Mouse (Mus musculus) forebrain, embryonic 15.5 days (tissue): ENCODE results near the gene Kazn. TPM values are rescaled to one million over a fixed set of nuclear protein-coding genes. Genes with fewer than 3 reads are reported as not detected.
A peak's percentile ranks its signal among the peaks of the same experiment; 100 is the strongest.

Source experiments
- ATAC-seq: fragments of 200-750 bp; cut with Nextera tagmentation; replicated peaks from 2 replicates; pipeline ENCODE4 v1.8.0; 2017; ENCODE audit warnings: mild to moderate bottlenecking, moderate TSS enrichment, moderate library complexity
- H3K27ac ChIP-seq: fragments of 300-500 bp; sonication (generic); replicated peaks from 2 replicates; pipeline ENCODE4 v1.5.1; 2015; ENCODE audit warnings: mild to moderate bottlenecking, inconsistent platforms
- H3K27me3 ChIP-seq: fragments of 300-500 bp; sonication (generic); 2 replicates; pipeline ENCODE4 v1.6.1; 2015; ENCODE audit warnings: inconsistent platforms
- H3K36me3 ChIP-seq: fragments of 300-500 bp; sonication (generic); 2 replicates; pipeline ENCODE4 v1.6.1; 2015; ENCODE audit warnings: mild to moderate bottlenecking, inconsistent platforms
- H3K4me1 ChIP-seq: fragments of 300-500 bp; sonication (generic); 2 replicates; pipeline ENCODE4 v1.6.1; 2015; ENCODE audit warnings: inconsistent platforms
- H3K4me2 ChIP-seq: fragments of 300-500 bp; sonication (generic); replicated peaks from 2 replicates; pipeline ENCODE4 v1.6.1; 2015; ENCODE audit warnings: mild to moderate bottlenecking, inconsistent platforms
- H3K4me3 ChIP-seq: fragments of 300-500 bp; sonication (generic); 2 replicates; pipeline ENCODE4 v1.5.1; 2015; ENCODE audit warnings: mild to moderate bottlenecking, inconsistent platforms
- H3K9ac ChIP-seq: fragments of 300-500 bp; sonication (generic); replicated peaks from 2 replicates; pipeline ENCODE4 v1.6.1; 2015; ENCODE audit warnings: mild to moderate bottlenecking, inconsistent platforms
- H3K9me3 ChIP-seq: fragments of 300-500 bp; sonication (generic); 2 replicates; pipeline ENCODE4 v1.6.1; 2016; ENCODE audit warnings: inconsistent platforms
- WGBS: fragments of 180-500 bp; shearing (Covaris S2); methylation state at CpG from one replicate; pipeline ENCODE4 v1.1.7; 2015; ENCODE audit warnings: mixed read lengths; 5-methylcytosine and 5-hydroxymethylcytosine counted together
- polyA plus RNA-seq: library from polyadenylated mRNA; unstranded; fragments of >200 nt; fragmentation: Nextera tagmentation; extraction: Ambion mirVana; gene quantifications from 2 replicates; pipeline ENCODE4 v1.2.1, GENCODE M21; 2015

The Kazn gene
- polyA plus RNA-seq, 1 experiment from 2014 or later = 25.6 TPM

GRCm38 (mm10) chr4:142153526-142153925 is 85.7 kb downstream of the Kazn start:
- Histone ChIP-seq H3K4me2 (no peak overlapping the region), H3K4me1 (peaks cover 3% of the 10 kb centered on the region), H3K27ac (no peak overlapping the region), H3K4me3 (no peak overlapping the region), H3K9ac (no peak overlapping the region), H3K27me3 (no peaks in the 10 kb centered on the region), H3K9me3 (no peaks in the 10 kb centered on the region), H3K36me3 (0 out of 2 replicates have a peak, but pooled peaks cover 3% of the 10 kb centered on the region)
- WGBS = 6% methylated on average over 2 of the region's 2 CpGs
- peak; percentile 84 for ATAC-seq

GRCm38 (mm10) chr4:142152733-142153422 is 86.3 kb downstream of the Kazn start:
- WGBS = 77% methylated on average over 8 of the region's 8 CpGs
- no peak overlapping the region for H3K4me3 ChIP-seq
- peaks cover 3% of the 10 kb centered on the region for H3K4me1 ChIP-seq
- H3K9me3 ChIP-seq = no peaks in the 10 kb centered on the region
- no peak overlapping the region for H3K27ac ChIP-seq
- ATAC-seq = peak; percentile 33
- H3K27me3 ChIP-seq = no peaks in the 10 kb centered on the region
- no peak overlapping the region for H3K4me2 ChIP-seq
- peaks cover 5% of the 10 kb centered on the region; the same call in 1 of the 2 replicates for H3K36me3 ChIP-seq
- H3K9ac ChIP-seq = no peak overlapping the region

- Histone ChIP-seq H3K27me3 (no peaks in the 10 kb centered on the region), H3K9ac (no peak overlapping the region), H3K4me1 (peaks cover 3% of the 10 kb centered on the region), H3K9me3 (no peaks in the 10 kb centered on the region), H3K27ac (no peak overlapping the region), H3K36me3 (peaks cover 15% of the 10 kb centered on the region; the same call in 1 of the 2 replicates), H3K4me2 (no peak overlapping the region), H3K4me3 (no peak overlapping the region)
- ATAC-seq = no peak
- WGBS = 84% methylated on average over 2 of the region's 2 CpGs
These were observed 89.1 kb downstream of the Kazn start for GRCm38 (mm10) chr4:142150086-142150485.

GRCm38 (mm10) chr4:142149202-142149601 is 90.0 kb downstream of the Kazn start:
- ATAC-seq = no peak

GRCm38 (mm10) chr4:142147671-142148070 is 91.5 kb downstream of the Kazn start:
- Histone ChIP-seq H3K27me3 (no peaks in the 10 kb centered on the region), H3K4me2 (no peak overlapping the region), H3K4me3 (no peak overlapping the region), H3K27ac (no peak overlapping the region), H3K36me3 (peaks cover 15% of the 10 kb centered on the region; the same call in 1 of the 2 replicates), H3K9ac (no peak overlapping the region), H3K4me1 (no peaks in the 10 kb centered on the region), H3K9me3 (no peaks in the 10 kb centered on the region)
- 98% methylated on average over 10 of the region's 10 CpGs for WGBS
- ATAC-seq = no peak

More at GRCm38 (mm10) chr4:142149202-142149601, 90.0 kb downstream of the Kazn start:
- H3K9me3 ChIP-seq = no peaks in the 10 kb centered on the region
- peaks cover 15% of the 10 kb centered on the region; the same call in 1 of the 2 replicates for H3K36me3 ChIP-seq
- H3K9ac ChIP-seq = no peak overlapping the region
- H3K4me1 ChIP-seq = peaks cover 3% of the 10 kb centered on the region
- 77% methylated on average over 9 of the region's 9 CpGs for WGBS
- H3K27ac ChIP-seq = no peak overlapping the region
- H3K4me3 ChIP-seq = no peak overlapping the region
- no peak overlapping the region for H3K4me2 ChIP-seq
- H3K27me3 ChIP-seq = no peaks in the 10 kb centered on the region

- Histone ChIP-seq H3K4me1 (no peaks in the 10 kb centered on the region), H3K36me3 (peaks cover 15% of the 10 kb centered on the region; the same call in 1 of the 2 replicates), H3K4me3 (no peak overlapping the region), H3K4me2 (no peak overlapping the region), H3K27ac (no peak overlapping the region), H3K9me3 (no peaks in the 10 kb centered on the region), H3K9ac (no peak overlapping the region), H3K27me3 (no peaks in the 10 kb centered on the region)
- no peak for ATAC-seq
- 47% methylated on average over 5 of the region's 5 CpGs for WGBS
These were observed 95.1 kb downstream of the Kazn start for GRCm38 (mm10) chr4:142144096-142144495.

GRCm38 (mm10) chr4:142143290-142143689 is 95.9 kb downstream of the Kazn start:
- H3K9me3 ChIP-seq = no peaks in the 10 kb centered on the region
- no peak for ATAC-seq
- H3K27ac ChIP-seq = no peak overlapping the region
- H3K4me2 ChIP-seq = no peak overlapping the region
- H3K27me3 ChIP-seq = no peaks in the 10 kb centered on the region
- peaks cover 15% of the 10 kb centered on the region; the same call in 1 of the 2 replicates for H3K36me3 ChIP-seq
- H3K4me3 ChIP-seq = no peak overlapping the region
- H3K4me1 ChIP-seq = 0 out of 2 replicates have a peak, but pooled peaks cover 2% of the 10 kb centered on the region
- 81% methylated on average over 6 of the region's 6 CpGs for WGBS
- no peak overlapping the region for H3K9ac ChIP-seq

GRCm38 (mm10) chr4:142139729-142140128 is 99.5 kb downstream of the Kazn start:
- 0 out of 2 replicates have a peak, but pooled peaks cover 3% of the 10 kb centered on the region for H3K4me1 ChIP-seq
- no peak overlapping the region for H3K27ac ChIP-seq
- no peak for ATAC-seq
- no peaks in the 10 kb centered on the region for H3K27me3 ChIP-seq
- no peaks in the 10 kb centered on the region for H3K36me3 ChIP-seq
- H3K9ac ChIP-seq = no peak overlapping the region
- 77% methylated on average over 5 of the region's 5 CpGs for WGBS
- no peak overlapping the region for H3K4me2 ChIP-seq
- no peak overlapping the region for H3K4me3 ChIP-seq
- no peaks in the 10 kb centered on the region for H3K9me3 ChIP-seq

GRCm38 (mm10) chr4:142138356-142139099 is 100.7 kb downstream of the Kazn start:
- ATAC-seq = no peak
- Histone ChIP-seq H3K4me2 (no peak overlapping the region), H3K36me3 (no peaks in the 10 kb centered on the region), H3K9me3 (no peaks in the 10 kb centered on the region), H3K4me1 (0 out of 2 replicates have a peak, but pooled peaks cover 3% of the 10 kb centered on the region), H3K9ac (no peak overlapping the region), H3K27ac (no peak overlapping the region), H3K4me3 (no peak overlapping the region), H3K27me3 (no peaks in the 10 kb centered on the region)
- 15% methylated on average over 9 of the region's 9 CpGs for WGBS

GRCm38 (mm10) chr4:142136766-142137503 is 102.3 kb downstream of the Kazn start:
- Histone ChIP-seq H3K9me3 (no peaks in the 10 kb centered on the region), H3K36me3 (no peaks in the 10 kb centered on the region), H3K9ac (no peak overlapping the region), H3K4me2 (no peak overlapping the region), H3K4me1 (0 out of 2 replicates have a peak, but pooled peaks cover 3% of the 10 kb centered on the region), H3K4me3 (no peak overlapping the region), H3K27me3 (no peaks in the 10 kb centered on the region), H3K27ac (no peak overlapping the region)
- whole genome bisulfite sequencing = 86% methylated on average over 10 of the region's 10 CpGs
- ATAC-seq = no peak

- WGBS = 98% methylated on average over 2 of the region's 2 CpGs
- ATAC-seq = no peak
These were observed 103.7 kb downstream of the Kazn start for GRCm38 (mm10) chr4:142135515-142135914.

GRCm38 (mm10) chr4:142130162-142130561 is 109.0 kb downstream of the Kazn start:
- Histone ChIP-seq H3K27me3 (no peaks in the 10 kb centered on the region), H3K4me1 (0 out of 2 replicates have a peak, but pooled peaks cover 3% of the 10 kb centered on the region), H3K36me3 (no peaks in the 10 kb centered on the region), H3K27ac (no peak overlapping the region), H3K9ac (no peak overlapping the region), H3K4me3 (no peak overlapping the region), H3K4me2 (no peak overlapping the region), H3K9me3 (no peaks in the 10 kb centered on the region)
- ATAC-seq = no peak
- 43% methylated on average over 5 of the region's 5 CpGs for WGBS

More at GRCm38 (mm10) chr4:142135515-142135914, 103.7 kb downstream of the Kazn start:
- no peak overlapping the region for H3K9ac ChIP-seq
- no peak overlapping the region for H3K27ac ChIP-seq
- H3K4me3 ChIP-seq = no peak overlapping the region
- no peaks in the 10 kb centered on the region for H3K27me3 ChIP-seq
- no peak overlapping the region for H3K4me2 ChIP-seq
- H3K36me3 ChIP-seq = no peaks in the 10 kb centered on the region
- H3K4me1 ChIP-seq = 0 out of 2 replicates have a peak, but pooled peaks cover 3% of the 10 kb centered on the region
- H3K9me3 ChIP-seq = no peaks in the 10 kb centered on the region
